Mouse (Mus musculus): ENCODE measurements around the gene Acsl4.

Gene Acsl4

GRCm38 (mm10) chrX:142390247-142390908, at the start of gene Acsl4:
Acsl4 (minus strand) TSS chrX:142390535.
- peak; percentile 38 for DNase-seq (ENCODE audit: low spot score)

- no peak for DNase-seq (ENCODE audit: low spot score)
These were observed 47.7 kb upstream of the Acsl4 start for GRCm38 (mm10) chrX:142437971-142438504.

GRCm38 (mm10) chrX:142432846-142433245, 42.5 kb upstream of the Acsl4 start:
- DNase-seq (ENCODE audit: low spot score): no peak

GRCm38 (mm10) chrX:142427111-142427510, 36.8 kb upstream of the Acsl4 start:
- DNase-seq (ENCODE audit: low spot score): no peak

DNA sequence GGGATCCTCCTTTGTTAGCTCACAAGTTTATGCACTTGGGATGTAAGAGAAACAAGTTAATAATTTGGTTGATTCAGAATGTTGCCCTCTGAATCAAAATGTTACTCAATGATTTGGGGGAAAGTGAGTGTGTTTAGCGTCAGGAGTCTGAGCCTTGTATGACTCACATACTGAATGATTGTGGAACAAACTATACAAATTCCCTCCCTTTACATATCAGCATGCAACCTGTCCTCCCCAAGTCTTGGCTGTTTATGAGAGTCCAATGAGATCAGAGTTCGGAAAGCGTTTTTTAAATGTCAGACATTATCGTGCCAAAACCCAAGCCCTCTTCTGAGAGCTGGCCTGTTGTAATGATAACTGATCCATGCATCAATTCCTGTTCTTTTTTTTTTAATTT, 36.3 kb upstream of the Acsl4 start:
- DNase-seq (ENCODE audit: low spot score): no peak

DNA sequence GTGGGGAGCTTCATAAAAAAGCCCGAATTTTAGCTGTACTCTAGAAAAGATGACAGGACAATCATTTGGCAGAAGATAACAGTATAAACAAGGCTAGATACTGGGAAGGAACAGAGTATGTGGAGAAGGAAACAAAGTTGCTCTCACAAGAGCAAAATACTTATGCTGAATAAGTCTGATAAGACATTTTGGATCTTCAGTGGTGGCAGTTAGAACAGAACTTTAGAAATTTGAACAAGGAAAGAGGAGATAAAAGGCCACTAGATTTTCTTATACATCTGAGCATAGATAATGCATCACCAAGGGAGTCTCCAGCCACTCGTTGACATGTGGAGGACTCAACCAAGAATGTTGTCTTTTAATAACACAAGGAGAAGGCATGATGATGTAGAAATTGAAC, 23.5 kb upstream of the Acsl4 start:
- DNase-seq (ENCODE audit: low spot score): no peak

- no peak for DNase-seq (ENCODE audit: low spot score)
These were observed 19.7 kb upstream of the Acsl4 start for GRCm38 (mm10) chrX:142410060-142410459.

DNA sequence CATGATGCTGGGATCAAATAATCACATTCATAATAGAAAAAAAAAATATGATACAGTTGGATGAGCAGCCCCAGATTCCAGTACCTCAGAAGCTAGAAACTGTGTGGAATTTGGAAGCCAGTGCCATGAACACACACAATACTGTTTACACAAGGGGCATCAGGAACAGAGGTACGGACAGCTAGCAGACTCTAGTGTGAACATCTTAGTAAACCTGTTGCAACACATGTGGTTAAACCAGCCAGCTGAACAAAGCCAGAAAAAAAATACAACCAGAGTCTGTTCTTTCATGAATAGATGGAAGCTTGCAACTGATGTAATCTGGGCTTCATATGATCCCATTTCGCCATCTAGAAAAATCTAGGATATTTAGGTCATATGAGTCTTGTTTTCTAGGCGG, 19.0 kb upstream of the Acsl4 start:
- no peak for DNase-seq (ENCODE audit: low spot score)

GRCm38 (mm10) chrX:142403114-142403513, 12.8 kb upstream of the Acsl4 start:
- no peak for DNase-seq (ENCODE audit: low spot score)

DNA sequence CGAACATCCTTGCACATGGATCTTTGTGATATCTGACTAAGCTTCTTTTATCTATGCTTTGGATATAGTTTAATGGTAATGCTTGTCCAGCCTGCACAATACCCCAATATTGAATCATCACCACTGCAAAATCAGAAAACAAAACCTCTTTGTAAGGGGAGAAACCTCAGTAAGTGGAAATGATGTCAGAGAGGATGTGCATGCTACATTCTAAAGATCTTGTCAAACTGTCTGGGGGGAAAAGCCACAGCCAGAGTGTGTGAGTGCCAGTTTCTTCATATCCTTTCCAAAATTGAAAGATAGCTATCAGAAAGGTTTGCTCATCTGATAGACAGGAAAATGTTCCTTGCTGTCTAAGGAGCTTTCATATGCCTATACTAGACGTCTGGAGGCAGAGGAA, 8.3 kb upstream of the Acsl4 start:
- no peak for DNase-seq (ENCODE audit: low spot score)

- DNase-seq (ENCODE audit: low spot score): no peak
These were observed 552 bp upstream of the Acsl4 start for GRCm38 (mm10) chrX:142390909-142391265.

DNA sequence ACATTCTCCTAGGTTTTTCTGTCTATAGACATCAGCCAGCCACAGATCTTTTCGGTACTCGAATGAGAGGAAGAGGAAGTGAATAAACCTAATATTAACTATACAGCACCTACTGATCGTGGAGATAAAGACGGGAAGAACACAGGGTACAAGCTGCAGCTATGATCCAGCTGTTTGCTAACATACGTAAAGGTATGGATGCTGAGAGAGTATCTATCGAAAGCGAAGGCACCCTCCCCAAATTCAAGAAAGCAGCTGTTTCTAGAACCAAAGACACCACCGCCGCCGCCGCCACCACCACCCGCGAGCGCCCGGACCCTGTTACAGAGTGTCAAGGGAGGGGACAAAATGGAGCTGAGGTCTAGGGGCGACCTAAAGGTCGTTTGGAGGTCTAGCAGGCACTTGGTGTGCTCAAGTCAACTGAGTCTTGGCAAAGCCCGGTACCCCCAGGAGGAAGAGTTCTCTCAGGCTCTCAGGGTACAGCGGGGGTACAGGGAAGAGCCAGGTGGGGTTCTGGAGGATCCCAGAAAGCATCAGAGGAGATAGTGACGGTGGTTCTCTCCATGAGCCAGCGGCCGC, 665 bp downstream of the Acsl4 start:
- DNase-seq (ENCODE audit: low spot score): no peak

- DNase-seq (ENCODE audit: low spot score): no peak
These were observed 2.2 kb downstream of the Acsl4 start for GRCm38 (mm10) chrX:142388141-142388540.

DNA sequence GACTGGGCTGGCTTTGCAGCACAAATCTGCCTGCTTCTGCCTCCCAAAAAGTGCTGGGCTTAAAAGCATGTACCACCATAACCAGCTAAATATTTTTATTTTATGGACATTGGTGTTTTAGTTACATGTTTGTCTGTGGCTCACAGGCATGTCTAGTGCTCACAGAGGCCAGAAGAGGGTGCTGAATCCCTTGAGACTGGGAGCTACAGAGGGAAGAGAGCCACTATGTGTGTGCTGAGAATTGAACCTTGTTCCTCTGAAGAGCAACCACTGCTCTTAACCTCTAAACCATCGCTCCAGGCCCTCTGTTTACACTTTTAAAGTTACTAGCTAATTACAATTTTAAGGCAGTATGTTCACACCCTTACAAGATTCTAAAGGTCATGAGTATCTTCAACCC, 2.7 kb downstream of the Acsl4 start:
- DNase-seq (ENCODE audit: low spot score): no peak

DNA sequence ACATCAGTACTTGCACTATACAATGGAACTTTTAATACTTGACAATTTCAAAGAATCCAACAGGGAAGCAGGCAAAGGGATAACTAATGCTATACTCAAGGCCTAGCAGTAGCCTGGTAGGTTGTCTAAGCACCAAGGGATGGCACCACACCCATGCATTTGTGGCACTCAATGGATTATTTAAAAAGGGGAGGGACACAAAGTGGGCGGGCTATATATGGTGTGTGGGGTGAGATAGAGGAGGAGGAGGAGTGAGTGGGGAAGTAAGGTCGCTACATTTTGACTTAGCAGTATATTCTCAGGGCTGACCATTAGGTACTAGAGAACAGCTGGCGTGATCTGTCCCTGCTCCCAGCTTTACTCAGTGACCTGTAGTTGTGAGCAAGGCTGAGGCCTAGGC, 5.4 kb downstream of the Acsl4 start:
- no peak for DNase-seq (ENCODE audit: low spot score)

GRCm38 (mm10) chrX:142379894-142380293, 10.4 kb downstream of the Acsl4 start:
- no peak for DNase-seq (ENCODE audit: low spot score)

DNA sequence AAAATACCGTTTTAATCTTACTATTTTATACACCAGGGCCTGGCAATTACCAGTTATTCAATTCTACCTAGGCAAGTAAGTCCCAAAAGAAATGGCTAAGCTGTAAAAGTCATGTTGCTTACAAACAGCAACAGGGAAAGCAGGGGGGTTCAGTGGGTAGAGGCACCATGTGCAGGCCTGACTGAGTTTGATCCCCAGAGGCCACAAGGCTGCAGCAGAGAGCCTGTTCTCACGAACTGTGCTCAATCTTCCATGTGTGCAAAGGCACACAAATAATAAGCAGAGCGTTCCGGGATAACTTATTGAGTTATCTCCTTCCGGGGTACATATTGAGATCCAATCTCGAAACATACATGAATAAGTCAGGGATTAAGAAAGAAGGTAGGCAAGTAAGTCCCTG, 12.3 kb downstream of the Acsl4 start:
- no peak for DNase-seq (ENCODE audit: low spot score)

DNA sequence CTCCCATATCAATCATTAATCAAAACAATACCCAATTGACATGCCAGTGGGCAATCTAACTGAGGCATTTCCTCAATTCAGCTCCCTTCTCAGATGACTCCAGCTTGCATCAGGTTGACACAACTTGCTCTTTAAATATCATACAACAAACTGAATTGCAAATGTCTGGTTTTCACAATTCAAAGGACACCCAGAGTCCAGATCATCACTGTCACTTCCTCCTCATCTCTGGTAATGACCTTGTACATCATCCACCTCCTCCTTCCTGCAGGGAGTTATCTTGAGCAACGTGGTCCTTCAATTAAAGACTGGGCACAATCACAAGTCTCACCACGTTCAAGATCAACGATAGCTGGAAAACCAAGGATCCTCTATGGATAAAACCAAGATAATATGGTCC, 13.0 kb downstream of the Acsl4 start:
- DNase-seq (ENCODE audit: low spot score): no peak

DNA sequence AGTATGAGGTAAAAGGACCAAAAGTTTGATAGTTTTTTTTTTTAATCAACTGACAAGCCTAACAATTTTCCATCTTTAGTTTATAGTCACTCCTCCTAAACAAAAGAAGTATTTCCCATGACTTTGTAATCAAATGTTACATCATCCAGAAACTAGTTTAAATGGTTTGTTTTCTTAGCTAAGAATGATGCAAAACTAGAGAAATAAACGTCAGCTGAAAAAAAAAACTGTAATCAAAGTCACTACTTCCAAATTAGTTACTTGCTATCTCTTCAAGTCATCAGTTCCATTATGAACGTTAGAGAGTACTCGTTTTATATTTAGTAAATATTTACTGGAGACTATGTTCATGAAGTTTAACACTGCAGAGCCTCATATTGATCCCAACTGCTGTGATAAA, 13.6 kb downstream of the Acsl4 start:
- no peak for DNase-seq (ENCODE audit: low spot score)

DNA sequence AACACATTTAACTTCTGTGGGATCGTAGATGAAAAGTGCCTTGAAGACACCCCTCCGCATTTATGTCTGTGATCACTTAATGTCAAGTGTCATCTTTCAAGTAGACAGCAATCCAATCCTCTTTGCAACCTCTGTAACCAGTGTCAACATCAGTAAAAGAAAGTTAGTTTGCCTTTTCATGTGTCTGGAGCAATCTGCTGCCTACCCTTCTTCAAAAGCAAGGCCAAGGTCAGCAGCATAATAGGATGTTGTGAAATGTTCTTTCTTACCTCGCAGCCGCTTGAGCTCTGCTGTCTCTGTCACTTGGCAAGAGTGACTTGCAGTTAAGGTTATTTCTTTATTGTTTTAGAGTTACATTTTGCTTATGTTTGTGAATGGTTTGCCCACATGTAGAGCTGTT, 14.8 kb downstream of the Acsl4 start:
- no peak for DNase-seq (ENCODE audit: low spot score)

- no peak for DNase-seq (ENCODE audit: low spot score)
These were observed 17.9 kb downstream of the Acsl4 start for GRCm38 (mm10) chrX:142372393-142372792.

- DNase-seq (ENCODE audit: low spot score): no peak
These were observed 20.4 kb downstream of the Acsl4 start for GRCm38 (mm10) chrX:142369935-142370334.

DNA sequence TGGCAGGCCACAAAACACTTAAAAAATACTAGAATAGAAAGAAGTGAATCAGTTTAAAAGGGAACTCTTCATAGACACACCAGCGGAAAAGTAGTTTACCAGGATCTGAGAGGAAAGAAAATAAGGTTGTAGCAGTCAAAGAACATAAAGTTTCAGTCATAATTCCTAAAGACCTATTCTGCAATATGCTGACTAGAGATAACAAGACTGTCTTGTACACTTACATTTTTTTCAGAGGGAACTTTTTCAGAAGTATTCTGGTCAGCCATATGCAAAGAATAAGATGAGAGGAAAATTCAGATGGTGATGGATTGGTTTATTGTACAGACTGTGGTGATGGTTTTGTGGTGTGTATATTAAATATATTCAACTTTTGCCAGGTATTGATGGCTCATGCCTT, 26.5 kb downstream of the Acsl4 start:
- DNase-seq (ENCODE audit: low spot score): no peak

DNA sequence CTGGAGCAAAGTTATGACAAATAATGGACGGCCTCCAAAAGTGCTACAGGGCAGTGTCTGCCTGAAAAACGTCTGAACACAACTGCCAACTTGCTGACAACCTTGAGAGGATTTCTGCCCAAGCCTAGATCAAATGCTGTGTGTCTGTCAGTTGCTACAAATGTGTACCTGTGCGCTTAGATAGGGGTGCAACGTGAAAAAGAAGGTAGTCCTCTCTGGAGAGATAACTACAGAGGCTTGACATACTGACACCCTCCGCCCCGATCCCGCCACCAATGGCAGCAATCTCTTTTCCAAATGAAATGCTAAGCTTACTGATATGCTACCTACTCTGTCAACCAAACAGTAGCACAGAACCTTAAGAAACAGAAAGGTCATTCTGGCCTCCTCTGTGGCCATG, 31.3 kb downstream of the Acsl4 start:
- no peak for DNase-seq (ENCODE audit: low spot score)
